Mouse (Mus musculus) cerebellum, postnatal 4 days (tissue): Measurements from ENCODE around the gene Olfr775.

Experiments
- DNase-seq, 2 experiments: peaks; one replicate each; pipeline ENCODE4 v3.0.0; 2022; ENCODE audit warnings: low spot score in 2 of 2, mixed read lengths in 1 of 2

The Olfr775 gene

DNA sequence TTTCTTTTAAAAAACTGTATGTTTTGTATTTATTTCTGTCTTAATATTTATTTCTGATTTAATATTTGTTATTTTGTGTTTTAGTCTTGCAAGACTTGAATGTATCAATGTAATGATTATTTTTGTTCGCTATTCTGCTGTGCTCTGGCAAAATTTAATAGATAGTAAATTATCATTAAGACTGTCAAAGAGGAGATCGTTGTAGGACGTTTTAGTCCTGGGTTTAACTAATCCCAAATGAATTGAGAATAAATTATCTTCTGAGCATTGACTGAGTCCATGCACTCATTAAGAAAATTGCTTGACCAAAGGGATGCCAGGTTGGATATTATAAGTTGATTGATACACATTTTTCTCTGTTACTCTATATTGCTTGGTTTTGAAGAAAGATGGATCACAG lies at the start of gene Olfr775:
Olfr775 (plus strand) TSS at position 301 of the 400 bp plus-strand sequence.
- DNase-seq: no peak

DNA sequence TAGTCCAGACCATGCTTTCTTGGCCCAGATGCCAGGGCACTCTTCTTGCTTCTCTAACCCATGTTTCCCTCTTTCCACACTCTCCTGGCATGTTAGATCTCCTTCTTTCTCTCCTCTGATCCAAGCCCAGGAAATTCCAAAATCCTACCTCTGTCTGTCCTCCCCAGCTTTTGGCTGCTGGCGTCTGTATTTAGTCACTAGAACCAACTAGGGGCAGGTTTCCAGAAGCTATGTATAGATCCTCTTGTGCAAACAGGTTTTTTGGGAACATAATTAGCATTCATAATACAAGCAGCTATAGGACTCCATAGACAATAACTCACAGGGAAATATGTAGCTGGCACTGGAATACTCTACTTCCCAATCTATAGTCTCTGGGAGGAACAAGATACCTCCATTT lies 17.5 kb upstream of the Olfr775 start:
- no peak for DNase-seq

DNA sequence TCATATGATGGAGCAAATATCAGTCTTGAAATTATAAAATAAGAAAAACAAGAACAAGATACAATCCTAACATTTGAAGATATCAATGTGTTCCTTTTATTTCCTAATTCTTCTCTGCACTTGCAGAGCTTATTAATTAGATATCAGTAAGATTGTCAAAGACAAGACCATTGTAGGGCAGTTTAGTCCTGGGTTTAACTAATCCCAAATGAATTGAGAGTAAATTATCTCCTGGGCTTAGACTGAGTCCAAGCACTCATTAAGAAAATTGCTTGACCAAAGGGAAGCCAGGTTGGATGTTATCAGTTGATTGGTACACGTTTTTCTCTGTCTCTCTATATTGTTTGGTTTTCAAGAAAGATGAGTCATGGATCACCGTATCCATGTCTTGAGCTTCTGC lies 12.3 kb upstream of the Olfr775 start, which contains the start of gene Olfr774:
Olfr774 (plus strand) TSS at position 301 of the 400 bp plus-strand sequence.
- DNase-seq: no peak

DNA sequence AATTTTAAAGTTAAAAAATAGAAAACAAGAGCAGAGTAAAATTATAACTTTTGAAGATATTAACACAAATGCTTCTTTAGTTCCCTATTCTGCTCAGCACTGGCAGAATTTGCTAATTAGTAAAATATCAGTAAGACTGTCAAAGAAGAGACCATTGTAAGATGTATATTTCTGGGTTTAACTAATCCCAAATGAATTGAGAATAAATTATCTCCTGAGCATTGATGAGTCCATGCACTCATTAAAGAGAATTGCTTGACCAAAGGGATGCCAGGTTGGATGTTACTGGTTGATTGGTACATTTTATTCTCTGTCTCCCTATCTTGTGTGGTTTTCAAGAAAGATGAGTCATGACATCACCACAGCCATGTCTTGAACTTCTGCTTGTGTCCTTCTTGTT lies 10.6 kb downstream of the Olfr775 start, which contains the start of gene Olfr776:
Olfr776 (plus strand) TSS at position 301 of the 400 bp plus-strand sequence.
- DNase-seq: no peak

DNA sequence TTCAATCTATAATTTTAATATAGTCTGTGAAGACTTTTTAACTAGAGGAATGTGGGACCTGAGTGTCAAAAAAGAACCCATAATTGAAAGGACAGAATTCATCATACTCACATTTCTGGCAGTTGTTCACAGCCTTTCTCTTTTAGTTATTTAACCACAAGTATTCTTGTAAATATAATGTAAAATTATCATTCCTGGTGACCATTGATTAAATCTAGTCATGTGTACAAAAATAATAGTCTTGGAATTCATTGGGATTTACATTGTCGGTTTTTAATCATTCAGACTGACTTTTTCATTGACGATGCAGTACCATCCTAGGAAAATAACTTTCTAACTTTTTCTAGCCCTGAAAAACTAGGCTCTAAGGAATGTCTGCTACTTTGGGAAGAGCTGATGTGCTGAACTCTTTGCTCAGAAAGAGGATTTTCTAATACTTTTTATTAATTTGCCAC lies 22.9 kb downstream of the Olfr775 start, which contains the start of gene Olfr777:
Olfr777 (minus strand) TSS at position 405 of the 455 bp plus-strand sequence.
- no peak for DNase-seq
